Mouse (Mus musculus) limb, embryonic 10.5 days (tissue): Measurements from ENCODE around the gene Txlna. TPM values are rescaled to one million over a fixed set of nuclear protein-coding genes. Genes with fewer than 3 reads are reported as not detected.

Experiments
- DNase-seq: peaks from one replicate; pipeline ENCODE4 v3.0.0-alpha.2; 2017; ENCODE audit warnings: low spot score
- H3K27ac ChIP-seq: fragments of 300-500 bp; sonication (generic); 2 replicates; pipeline ENCODE4 v1.5.1; 2016; ENCODE audit warnings: mild to moderate bottlenecking
- H3K27me3 ChIP-seq: fragments of 300-500 bp; sonication (generic); 2 replicates; pipeline ENCODE4 v1.6.1; 2016; ENCODE audit warnings: low read depth, mild to moderate bottlenecking; ENCODE audit not compliant: poor library complexity, severe bottlenecking
- H3K36me3 ChIP-seq: fragments of 300-500 bp; sonication (generic); 2 replicates; pipeline ENCODE4 v1.6.1; 2016; ENCODE audit warnings: mild to moderate bottlenecking, moderate library complexity
- H3K4me1 ChIP-seq: fragments of 300-500 bp; sonication (generic); 2 replicates; pipeline ENCODE4 v1.6.1; 2016
- H3K4me3 ChIP-seq: fragments of 300-500 bp; sonication (generic); 2 replicates; pipeline ENCODE4 v1.5.1; 2016; ENCODE audit warnings: mild to moderate bottlenecking, moderate library complexity
- H3K9me3 ChIP-seq: fragments of 300-500 bp; sonication (generic); replicated peaks from 2 replicates; pipeline ENCODE4 v1.6.1; 2016; ENCODE audit warnings: mild to moderate bottlenecking
- WGBS: fragments of 180-500 bp; shearing (Covaris S2); methylation state at CpG from one replicate; pipeline ENCODE4 v1.1.7; 2016; 5-methylcytosine and 5-hydroxymethylcytosine counted together
- polyA plus RNA-seq: library from polyadenylated mRNA; unstranded; fragments of >200 nt; fragmentation: Nextera tagmentation; extraction: Ambion mirVana; gene quantifications from 2 replicates; pipeline ENCODE4 v1.2.1, GENCODE M21; 2016

Gene Txlna
- polyA plus RNA-seq = 109 and 122 TPM in 2 replicates

DNA sequence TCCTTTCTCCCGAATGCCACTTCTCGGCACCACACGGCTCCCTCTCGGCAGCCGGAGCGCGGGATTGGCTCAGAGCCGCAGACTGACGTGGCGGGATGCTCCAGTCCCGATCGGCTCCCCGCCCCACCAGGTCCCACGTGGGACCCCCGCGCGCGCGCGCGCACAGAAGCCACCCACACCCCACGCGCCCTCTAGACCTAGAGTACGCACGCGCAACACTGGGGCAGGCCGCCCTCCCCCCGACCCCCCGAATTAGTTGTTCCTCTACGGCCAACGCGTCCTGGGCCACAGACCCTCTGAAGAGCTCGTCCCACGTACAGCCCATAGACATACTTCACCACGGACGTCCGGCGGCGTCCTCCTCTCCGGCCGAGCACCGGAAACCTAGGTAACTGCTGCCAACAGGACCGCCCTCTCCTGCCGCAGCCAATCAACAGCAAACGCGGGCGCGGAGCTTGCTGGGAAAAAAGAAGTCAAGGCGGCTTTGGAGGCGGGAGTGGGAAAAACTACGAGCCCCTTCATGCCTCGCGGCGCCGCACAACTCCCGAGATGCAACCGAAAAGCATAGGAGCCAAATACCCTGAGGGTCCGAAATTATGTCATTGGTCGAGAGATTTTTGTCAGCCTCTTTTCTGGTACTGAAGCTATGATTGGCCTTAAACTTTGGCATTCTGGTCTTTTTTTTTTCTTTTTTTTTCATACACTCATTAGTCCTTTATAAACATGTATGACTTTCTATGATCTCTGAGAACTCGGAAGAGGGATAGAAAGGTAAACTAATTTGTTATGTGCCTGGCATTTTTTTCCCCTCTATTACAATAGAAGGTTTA, at the start of gene Txlna:
TSS of gene Txlna (minus strand) at position 428 of the 830 bp plus-strand sequence.
- H3K36me3 ChIP-seq = peaks cover 69% of the 10 kb centered on the region
- no peaks in the 10 kb centered on the region for H3K9me3 ChIP-seq
- peak; percentile 96 for DNase-seq
- peak within 1 kb of the TSS; percentile 93 for H3K27ac ChIP-seq
- WGBS = under 1% methylated on average over 60 of the region's 60 CpGs
- no peaks in the 10 kb centered on the region for H3K27me3 ChIP-seq
- peak within 1 kb of the TSS; percentile 78 for H3K4me3 ChIP-seq
- peaks cover 27% of the 10 kb centered on the region for H3K4me1 ChIP-seq

DNA sequence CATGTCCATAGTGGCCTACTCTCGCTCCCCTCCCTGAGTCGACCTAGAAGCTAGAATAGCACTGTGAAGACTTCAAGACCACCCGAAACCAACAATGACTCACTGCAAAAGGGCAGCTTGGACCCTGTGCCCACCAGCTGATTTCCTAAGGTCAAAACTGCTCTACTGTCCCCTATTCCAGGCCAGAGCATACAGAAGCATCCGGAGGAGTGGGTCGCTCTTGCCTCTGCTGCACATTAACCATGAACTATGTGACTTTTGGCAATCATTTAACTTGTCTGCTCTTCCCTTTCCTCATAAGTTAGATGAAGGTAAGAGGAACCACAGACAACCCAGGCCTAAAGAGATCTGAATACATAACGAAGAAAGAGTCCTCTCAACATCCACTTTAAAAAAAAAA, 43.7 kb upstream of the Txlna start:
- WGBS = 94% methylated on average over 6 of the region's 6 CpGs
- Histone ChIP-seq H3K27me3 (no peaks in the 10 kb centered on the region), H3K9me3 (no peaks in the 10 kb centered on the region), H3K4me1 (no peaks in the 10 kb centered on the region), H3K27ac (no peak overlapping the region), H3K4me3 (no peak overlapping the region), H3K36me3 (peaks cover 95% of the 10 kb centered on the region)
- DNase-seq = no peak

DNA sequence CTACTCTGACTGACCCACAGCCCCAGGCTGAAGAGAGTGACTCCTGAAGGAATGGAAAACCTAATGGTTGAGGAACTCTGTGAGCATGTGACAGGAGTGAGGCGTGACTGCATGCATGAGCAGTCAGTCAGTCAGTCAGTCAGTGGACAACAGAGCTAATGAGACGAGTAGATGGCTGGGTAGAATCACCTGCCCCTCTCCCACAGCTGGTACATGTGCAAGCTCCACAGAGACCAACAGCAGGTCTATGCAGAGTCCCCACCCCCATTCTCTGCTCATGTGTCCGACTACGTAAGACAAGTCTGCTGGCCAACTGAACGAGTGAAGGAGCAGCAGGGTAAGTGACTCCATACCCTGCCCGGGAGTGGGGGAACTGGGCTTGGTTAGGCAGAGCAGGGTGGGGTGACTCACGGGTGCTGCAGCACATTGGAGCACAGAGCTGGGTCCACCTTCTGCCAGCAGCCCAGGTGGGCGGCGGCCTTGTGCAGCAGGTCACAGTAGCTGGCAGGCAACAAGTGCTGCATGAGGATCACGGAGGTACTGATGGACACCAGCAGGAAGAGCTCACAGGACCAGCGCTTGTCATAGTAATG, 43.1 kb upstream of the Txlna start:
- Histone ChIP-seq H3K4me1 (no peaks in the 10 kb centered on the region), H3K9me3 (no peaks in the 10 kb centered on the region), H3K4me3 (no peak overlapping the region), H3K27ac (no peak overlapping the region), H3K27me3 (no peaks in the 10 kb centered on the region), H3K36me3 (peaks cover 93% of the 10 kb centered on the region)
- 91% methylated on average over 11 of the region's 11 CpGs for WGBS
- DNase-seq = no peak

DNA sequence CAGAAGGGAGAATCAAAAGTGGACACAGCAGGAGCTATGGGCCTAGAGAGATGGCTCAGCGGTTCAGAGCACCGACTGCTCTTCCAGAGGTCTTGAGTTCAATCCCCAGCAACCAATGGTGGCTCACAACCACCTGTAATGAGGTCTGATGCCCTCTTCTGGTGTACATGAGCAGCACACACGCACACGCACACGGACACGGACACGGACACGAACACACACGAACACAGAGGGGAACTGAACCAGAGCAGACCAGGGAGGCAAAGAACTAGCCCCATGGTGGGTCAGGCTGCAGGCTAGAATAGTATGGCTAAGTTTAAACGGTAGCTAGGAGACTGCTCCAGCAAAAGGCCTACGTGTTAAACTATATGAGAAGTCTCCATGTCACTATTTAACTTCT, 41.0 kb upstream of the Txlna start:
- Histone ChIP-seq H3K27me3 (no peaks in the 10 kb centered on the region), H3K27ac (no peak overlapping the region), H3K36me3 (peaks cover 95% of the 10 kb centered on the region), H3K4me3 (no peak overlapping the region), H3K4me1 (no peaks in the 10 kb centered on the region), H3K9me3 (no peaks in the 10 kb centered on the region)
- no peak for DNase-seq
- 95% methylated on average over 11 of the region's 11 CpGs for WGBS

DNA sequence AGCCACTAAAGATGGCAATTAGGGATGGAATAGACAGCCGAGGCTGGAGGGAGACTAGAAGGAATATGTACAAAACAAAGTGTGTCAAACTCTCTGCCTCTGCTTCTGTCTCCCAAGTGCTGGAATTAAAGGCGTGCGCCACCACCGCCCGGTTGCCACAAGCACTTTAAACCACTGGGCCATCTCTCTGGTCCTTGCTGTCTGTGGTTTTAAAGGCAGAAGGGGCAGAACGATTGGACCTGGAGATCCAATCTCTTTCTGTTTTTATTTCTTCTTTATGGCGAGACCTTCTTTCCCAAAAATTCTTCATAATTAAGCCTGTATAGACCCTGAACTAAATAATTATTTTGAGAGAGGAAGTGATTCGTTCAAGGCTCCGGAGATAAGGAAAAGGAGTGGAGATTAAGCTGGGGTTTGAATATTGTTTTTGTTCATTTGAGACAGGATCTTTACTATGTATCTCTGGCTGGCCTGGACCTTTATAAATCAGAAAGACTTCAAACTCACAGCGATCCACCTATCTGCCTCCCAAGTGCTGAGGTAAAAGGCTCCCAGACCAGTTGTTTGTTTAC, 32.1 kb upstream of the Txlna start:
- peaks cover 22% of the 10 kb centered on the region for H3K4me1 ChIP-seq

DNA sequence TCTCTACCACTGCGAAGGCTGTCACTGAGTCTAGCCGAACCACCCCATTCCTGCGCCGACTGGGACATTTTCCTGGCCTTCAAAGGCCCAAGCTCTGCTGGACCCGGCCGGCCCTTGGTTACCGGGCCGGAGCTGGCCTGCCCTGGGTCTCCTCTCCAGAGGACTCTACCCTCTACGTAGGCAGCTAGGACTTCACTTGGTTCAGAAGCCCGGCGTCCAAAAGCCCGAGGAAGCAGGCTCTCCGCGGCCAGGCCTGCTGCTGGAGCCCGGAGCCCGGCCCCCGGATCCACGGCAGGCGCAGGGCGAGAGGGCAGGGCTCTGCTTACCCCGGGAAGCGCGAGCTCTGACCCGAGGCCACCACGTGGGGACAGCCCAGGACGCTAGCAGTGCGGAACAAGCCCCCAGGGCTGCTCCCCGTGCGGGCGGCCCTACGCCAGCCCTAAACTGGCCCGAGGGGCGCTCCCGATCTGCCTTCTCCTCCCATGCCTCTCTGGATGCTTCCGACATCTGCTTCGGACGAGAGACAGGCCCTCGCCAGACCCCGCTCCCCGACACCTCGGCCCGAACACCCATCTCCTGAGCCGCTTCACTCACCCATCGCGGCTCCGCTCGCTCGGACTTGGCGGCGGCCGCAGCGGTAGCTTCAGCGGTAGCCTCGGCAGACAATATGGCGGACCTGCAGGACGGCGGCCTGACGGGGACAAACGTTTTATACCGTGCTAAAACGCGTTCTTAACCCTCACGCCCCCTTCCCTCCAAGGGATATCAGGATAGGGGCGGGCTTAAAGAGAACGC, 31.4 kb upstream of the Txlna start, which contains the start of gene Kpna6:
TSS of gene Kpna6 (minus strand) at position 685 of the 795 bp plus-strand sequence.
- DNase-seq = peak; percentile 94
- Histone ChIP-seq H3K4me1 (peaks cover 22% of the 10 kb centered on the region), H3K36me3 (peaks cover 40% of the 10 kb centered on the region), H3K4me3 (peak within 1 kb of the TSS; percentile 100), H3K27me3 (no peaks in the 10 kb centered on the region), H3K27ac (peak within 1 kb of the TSS; percentile 94), H3K9me3 (no peaks in the 10 kb centered on the region)
- WGBS = under 1% methylated on average over 65 of the region's 65 CpGs

More for the DNA sequence above, 32.1 kb upstream of the Txlna start:
- Histone ChIP-seq H3K4me3 (peak overlapping the region; percentile 100), H3K27ac (peak overlapping the region; percentile 94), H3K36me3 (peaks cover 41% of the 10 kb centered on the region), H3K27me3 (no peaks in the 10 kb centered on the region), H3K9me3 (no peaks in the 10 kb centered on the region)
- WGBS = 10% methylated on average over 10 of the region's 10 CpGs
- no peak for DNase-seq

DNA sequence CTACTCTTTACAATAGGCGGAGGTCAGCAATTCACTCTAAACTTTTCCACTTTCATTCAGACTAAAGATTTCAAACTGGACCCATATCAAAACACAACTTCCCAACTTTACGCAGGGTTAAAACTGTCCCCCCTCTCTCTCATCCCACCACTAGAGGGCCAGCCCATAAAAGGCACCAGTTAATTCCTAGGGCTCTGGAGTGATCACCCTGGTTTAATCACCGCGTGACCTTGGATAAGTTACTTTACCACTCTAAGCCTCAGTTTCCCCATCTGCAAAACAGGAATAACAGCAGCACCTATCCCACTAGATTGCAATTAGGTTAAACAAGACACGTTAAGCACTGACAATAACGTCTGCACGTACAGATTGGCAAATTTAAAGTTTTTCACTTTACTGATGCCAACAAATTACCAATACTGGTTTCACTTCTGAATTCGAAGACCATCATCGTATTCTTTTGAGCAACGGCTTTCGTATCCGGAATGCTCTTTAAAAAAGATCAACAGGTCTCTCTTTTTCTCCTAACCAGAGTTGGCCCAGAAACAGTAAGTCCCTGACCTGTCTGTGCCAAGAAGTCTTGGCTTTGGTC, 30.7 kb upstream of the Txlna start:
- Histone ChIP-seq H3K36me3 (peaks cover 40% of the 10 kb centered on the region), H3K9me3 (no peaks in the 10 kb centered on the region), H3K4me3 (peak overlapping the region; percentile 100), H3K27me3 (no peaks in the 10 kb centered on the region), H3K4me1 (peaks cover 22% of the 10 kb centered on the region), H3K27ac (peak overlapping the region; percentile 94)
- peak; percentile 64 for DNase-seq
- 10% methylated on average over 12 of the region's 12 CpGs for WGBS

DNA sequence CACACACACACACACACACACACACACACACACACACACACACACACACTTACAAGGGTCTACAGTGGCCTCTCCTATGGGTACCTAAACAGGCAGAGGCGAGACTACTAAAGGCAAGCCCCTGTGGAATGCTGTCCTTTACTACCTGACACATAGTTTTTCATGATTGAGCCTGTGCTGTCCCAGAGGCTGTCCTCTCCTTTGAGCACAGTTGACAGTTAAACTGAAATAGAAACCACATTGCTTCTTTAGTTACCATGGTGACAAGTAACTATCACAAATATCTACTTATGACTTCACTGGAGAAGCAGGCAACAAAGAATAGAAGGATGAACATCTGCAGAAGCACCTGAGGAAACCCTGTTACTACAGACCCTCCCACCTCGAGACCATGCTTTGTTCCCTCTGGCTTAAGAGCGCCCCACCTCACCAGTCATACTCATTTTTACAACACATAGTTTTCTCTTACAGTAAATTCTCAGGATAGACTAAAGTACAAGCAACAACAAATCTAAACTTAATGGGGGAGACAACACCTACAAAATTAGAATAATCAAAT, 21.5 kb upstream of the Txlna start:
- no peak for DNase-seq
- no peaks in the 10 kb centered on the region for H3K27me3 ChIP-seq
- H3K9me3 ChIP-seq = no peaks in the 10 kb centered on the region
- H3K4me1 ChIP-seq = no peaks in the 10 kb centered on the region
- no peak overlapping the region for H3K4me3 ChIP-seq
- 82% methylated on average over 3 of the region's 3 CpGs for WGBS
- H3K27ac ChIP-seq = no peak overlapping the region
- peaks cover 82% of the 10 kb centered on the region for H3K36me3 ChIP-seq

DNA sequence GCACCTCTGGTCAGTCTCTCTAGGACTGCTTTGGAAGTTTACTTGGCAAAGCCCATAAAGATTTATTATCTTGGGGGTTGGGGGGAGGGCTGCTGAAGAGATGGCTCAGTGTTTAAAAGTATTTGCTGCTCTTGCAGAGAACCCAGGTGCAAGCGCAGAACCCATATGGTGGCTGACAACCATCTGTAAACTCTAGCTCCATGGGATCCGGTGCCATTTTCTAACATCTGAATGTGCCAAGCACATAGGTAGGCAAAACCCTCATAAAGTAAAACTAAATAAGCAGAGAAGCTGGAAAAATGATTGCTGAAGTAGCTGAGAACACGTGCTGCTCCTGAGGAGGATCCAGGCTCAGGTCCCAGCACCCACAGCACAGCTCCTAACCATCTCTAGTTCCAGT, 20.7 kb upstream of the Txlna start:
- Histone ChIP-seq H3K27ac (no peak overlapping the region), H3K4me3 (no peak overlapping the region), H3K9me3 (no peaks in the 10 kb centered on the region), H3K27me3 (no peaks in the 10 kb centered on the region), H3K36me3 (peaks cover 82% of the 10 kb centered on the region), H3K4me1 (no peaks in the 10 kb centered on the region)
- WGBS = 84% methylated on average over 3 of the region's 3 CpGs
- no peak for DNase-seq

DNA sequence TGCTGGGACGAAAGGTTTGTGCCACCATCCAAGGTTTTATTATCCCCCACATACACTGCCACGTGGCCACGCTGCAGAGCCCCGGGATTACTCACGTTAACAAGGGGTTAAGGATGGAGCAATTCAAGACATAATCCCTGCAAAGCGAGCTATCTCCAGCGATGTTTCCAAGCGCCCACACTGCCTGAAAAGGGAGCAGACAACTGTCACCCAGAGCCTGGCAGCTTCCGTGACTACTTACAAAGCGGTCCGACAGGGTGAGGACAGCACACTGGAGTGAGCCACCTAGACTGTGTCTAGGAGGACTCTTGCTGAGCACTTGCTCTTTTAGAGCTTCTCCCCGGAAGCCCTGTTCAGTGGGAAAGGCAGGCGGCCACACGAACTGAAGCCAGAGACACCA, 13.9 kb upstream of the Txlna start:
- H3K27ac ChIP-seq = no peak overlapping the region
- H3K27me3 ChIP-seq = no peaks in the 10 kb centered on the region
- peaks cover 99% of the 10 kb centered on the region for H3K36me3 ChIP-seq
- no peak overlapping the region for H3K4me3 ChIP-seq
- WGBS = 93% methylated on average over 14 of the region's 14 CpGs
- no peak for DNase-seq
- H3K4me1 ChIP-seq = no peaks in the 10 kb centered on the region
- no peaks in the 10 kb centered on the region for H3K9me3 ChIP-seq

DNA sequence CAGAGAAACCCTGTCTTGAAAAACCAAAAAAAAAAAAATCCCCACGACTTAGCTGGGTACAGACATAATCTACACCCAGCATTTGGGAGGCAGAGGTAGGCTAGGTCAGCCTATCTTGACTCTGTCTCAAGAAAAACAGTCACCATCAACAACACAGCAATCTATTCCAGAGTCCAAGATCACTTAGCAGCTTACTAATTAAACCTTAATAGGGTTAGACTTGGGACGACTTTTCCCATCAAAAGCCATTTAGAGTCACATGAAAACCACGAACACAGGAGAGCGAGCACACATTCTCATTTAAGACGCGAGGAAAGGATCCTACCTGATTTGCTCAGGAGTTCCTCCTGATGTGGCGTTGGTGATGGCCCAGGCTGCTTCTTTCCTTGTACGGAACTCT, 9.5 kb upstream of the Txlna start:
- H3K36me3 ChIP-seq = peaks cover 100% of the 10 kb centered on the region
- no peaks in the 10 kb centered on the region for H3K27me3 ChIP-seq
- H3K4me3 ChIP-seq = no peak overlapping the region
- H3K27ac ChIP-seq = no peak overlapping the region
- no peaks in the 10 kb centered on the region for H3K4me1 ChIP-seq
- 92% methylated on average over 8 of the region's 8 CpGs for WGBS
- no peak for DNase-seq
- no peaks in the 10 kb centered on the region for H3K9me3 ChIP-seq

DNA sequence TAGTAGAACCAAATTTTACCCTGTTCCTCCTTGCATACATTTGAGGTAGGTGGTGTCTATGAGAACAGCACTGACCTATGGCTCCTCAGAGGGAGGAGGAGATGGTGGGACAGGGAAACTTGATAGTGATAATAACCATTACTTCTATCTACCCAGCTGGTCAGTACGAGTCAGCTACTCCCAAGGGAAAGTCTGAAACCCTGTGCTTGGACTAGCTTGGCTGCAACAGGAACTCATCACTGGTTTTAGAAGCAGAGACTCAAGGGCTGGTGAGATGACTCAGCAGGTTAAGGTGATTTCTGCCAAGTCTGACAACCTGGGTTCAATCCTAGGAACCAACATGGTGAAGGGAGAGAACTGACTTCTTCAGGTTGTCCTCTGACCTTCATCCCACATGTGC, 7.8 kb upstream of the Txlna start:
- Histone ChIP-seq H3K4me1 (no peaks in the 10 kb centered on the region), H3K4me3 (no peak overlapping the region), H3K27me3 (no peaks in the 10 kb centered on the region), H3K36me3 (peaks cover 99% of the 10 kb centered on the region), H3K9me3 (no peaks in the 10 kb centered on the region), H3K27ac (no peak overlapping the region)
- WGBS = 81% methylated on average over 1 of the region's 1 CpGs
- no peak for DNase-seq
